Mouse (Mus musculus): Measurements from ENCODE around the gene C130032M10Rik. TPM values are rescaled to one million over a fixed set of nuclear protein-coding genes. Genes with fewer than 3 reads are reported as not detected.

C130032M10Rik gene
- not detected in 2 replicates for total RNA-seq (2015; ENCODE audit: low replicate concordance)
- total RNA-seq (2017; ENCODE audit: low replicate concordance), result not detected in 2 replicates

DNA sequence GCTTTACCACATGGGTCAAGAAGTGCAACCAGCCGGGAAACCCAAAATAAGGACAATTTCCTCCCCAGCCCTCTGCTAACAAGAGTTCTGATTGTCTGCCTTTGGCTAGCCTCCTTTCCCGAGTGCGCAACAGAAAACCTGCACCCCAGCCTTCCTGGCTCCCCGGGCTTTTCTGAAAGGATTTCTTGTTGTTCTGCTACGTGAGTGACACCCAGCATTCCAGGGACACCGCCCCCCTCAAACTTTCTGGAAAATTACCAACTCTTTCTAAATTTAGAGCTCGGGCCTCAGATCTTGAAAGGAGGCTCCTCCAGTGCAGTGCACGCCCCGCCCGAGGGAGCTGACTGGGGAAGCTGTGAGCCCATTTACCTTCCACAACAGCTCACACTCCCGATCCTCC is at the start of gene C130032M10Rik:
Gene C130032M10Rik (plus strand): TSS at position 334 of the 400 bp plus-strand sequence.
- no peak for ATAC-seq (replicated peaks; ENCODE audit: low FRiP score, poor library complexity, severe bottlenecking)

DNA sequence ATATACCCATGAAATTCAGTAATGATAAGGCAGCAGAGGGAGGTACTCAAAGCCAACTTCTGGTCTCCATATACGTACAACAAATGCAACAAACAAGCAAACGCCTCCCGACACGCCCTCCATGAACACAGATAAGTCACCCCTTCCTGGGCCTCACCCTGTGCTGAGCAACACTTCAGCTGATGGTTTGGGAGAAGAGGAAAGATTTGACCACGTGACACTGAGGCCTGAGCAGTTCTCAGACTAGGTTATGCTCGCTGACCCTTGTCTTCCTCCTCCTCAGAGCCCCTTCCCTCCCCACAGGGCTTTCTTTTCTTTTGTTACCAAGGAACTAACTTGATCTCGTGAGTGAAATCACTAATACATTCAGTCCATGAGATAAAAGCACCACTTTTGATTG is 48.6 kb upstream of the C130032M10Rik start:
- ATAC-seq (replicated peaks; ENCODE audit: low FRiP score, poor library complexity, severe bottlenecking), result no peak

GRCm38 (mm10) chr9:114468217-114468616 is 47.3 kb upstream of the C130032M10Rik start:
- ATAC-seq (replicated peaks; ENCODE audit: low FRiP score, poor library complexity, severe bottlenecking), result no peak

GRCm38 (mm10) chr9:114468701-114469100 is 46.8 kb upstream of the C130032M10Rik start:
- ATAC-seq (replicated peaks; ENCODE audit: low FRiP score, poor library complexity, severe bottlenecking), result no peak

- ATAC-seq (replicated peaks; ENCODE audit: low FRiP score, poor library complexity, severe bottlenecking), result no peak
Observed at GRCm38 (mm10) chr9:114471892-114472291, 43.6 kb upstream of the C130032M10Rik start.

DNA sequence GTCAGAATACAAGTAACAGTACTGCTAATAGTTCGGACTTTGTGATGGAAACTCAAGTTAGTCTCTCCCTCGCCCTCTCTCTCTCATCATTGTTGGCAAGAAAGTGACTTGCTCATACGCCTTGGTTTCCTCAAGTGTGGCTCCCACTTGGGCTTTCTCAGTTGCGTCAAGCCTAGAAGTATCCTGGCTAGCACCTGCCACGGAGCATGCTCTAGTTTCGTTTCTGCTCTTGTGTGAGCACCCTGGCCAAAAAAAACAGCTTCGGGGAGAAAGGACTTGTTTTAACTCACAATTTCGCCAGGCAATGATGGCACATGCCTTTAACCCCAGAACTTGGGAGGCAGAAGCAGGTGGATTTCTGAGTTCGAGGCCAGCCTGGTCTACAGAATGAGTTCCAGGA is 38.5 kb upstream of the C130032M10Rik start:
- ATAC-seq (replicated peaks; ENCODE audit: low FRiP score, poor library complexity, severe bottlenecking), result no peak

- no peak for ATAC-seq (replicated peaks; ENCODE audit: low FRiP score, poor library complexity, severe bottlenecking)
Observed at GRCm38 (mm10) chr9:114480940-114481339, 34.6 kb upstream of the C130032M10Rik start.

- ATAC-seq (replicated peaks; ENCODE audit: low FRiP score, poor library complexity, severe bottlenecking), result no peak
Observed at GRCm38 (mm10) chr9:114484771-114485170, 30.7 kb upstream of the C130032M10Rik start.

- ATAC-seq (replicated peaks; ENCODE audit: low FRiP score, poor library complexity, severe bottlenecking), result no peak
Observed at GRCm38 (mm10) chr9:114486808-114487207, 28.7 kb upstream of the C130032M10Rik start.

- ATAC-seq (replicated peaks; ENCODE audit: low FRiP score, poor library complexity, severe bottlenecking), result no peak
Observed at GRCm38 (mm10) chr9:114487481-114488258, 27.8 kb upstream of the C130032M10Rik start.

DNA sequence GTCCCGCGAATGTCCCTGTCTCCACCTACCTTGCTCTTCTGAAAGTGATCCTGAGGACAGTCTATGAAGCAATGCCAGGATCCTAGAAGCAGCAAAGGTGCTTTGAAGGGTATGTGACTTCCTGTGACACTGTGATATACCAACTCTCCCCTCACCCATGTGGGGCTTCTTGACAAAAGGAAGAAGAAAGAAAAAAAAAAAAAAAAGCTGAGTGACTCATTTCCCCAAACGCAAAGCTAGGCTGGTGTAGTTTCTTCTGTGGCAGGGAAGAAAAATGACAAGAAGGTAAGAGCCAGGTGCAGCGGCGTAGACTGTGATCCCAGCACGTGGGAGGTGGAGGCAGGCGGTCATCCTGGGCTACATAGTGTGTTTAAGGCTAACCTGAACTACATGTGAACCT is 19.0 kb upstream of the C130032M10Rik start:
- no peak for ATAC-seq (replicated peaks; ENCODE audit: low FRiP score, poor library complexity, severe bottlenecking)

DNA sequence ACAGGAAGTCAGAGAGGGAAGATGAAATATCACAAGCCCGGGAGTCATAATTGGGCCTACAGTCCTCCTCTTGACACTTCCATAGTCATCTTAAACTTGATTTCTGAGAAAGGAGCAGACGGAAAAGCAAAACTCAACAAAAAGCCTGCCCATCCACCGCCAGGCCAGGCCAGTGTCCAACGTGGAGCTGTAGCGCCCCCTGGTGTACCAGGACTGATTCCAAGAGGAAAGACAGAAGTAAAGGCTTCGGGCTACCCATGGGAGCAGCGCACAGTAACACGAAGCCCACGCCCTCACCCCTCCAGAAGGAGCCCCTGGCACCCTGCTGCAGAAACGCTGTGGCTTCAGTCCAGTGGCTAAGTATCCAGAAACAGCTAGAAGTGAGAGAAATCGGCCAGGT is 17.3 kb upstream of the C130032M10Rik start:
- no peak for ATAC-seq (replicated peaks; ENCODE audit: low FRiP score, poor library complexity, severe bottlenecking)

DNA sequence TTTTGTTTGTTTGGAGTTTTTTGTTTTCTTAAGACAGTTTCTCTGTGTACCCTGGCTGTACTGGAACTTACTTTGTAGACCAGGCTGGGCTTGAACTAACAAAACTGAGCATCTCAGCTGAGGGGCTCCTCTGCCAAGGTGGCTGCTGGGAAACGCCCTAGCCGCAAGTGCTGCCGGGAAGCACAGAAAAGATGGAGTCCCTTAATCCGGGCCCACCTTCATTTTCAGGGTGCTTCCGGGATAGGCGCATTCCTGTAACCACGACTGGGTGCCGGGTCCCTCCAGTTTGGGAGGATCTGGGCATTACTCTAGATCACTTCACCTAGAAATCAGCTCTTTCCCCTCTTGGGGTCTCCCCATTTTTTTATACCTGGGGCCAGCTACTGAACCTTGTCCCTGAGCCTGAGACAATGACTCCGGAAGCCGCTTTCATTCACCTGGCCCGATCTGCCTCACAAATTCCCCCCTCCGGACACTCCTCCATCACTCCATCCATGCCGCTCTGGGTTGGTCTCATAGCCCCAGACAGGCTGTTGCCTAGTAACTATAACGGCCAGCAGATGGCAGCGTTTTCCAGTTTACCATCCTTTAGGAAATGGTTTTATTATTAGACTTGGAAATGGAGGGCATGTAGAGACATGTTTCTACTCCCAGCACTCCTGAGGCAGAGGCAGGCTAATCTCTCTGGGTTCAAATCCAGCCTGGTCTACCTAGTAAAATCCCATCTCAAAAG is 15.5 kb upstream of the C130032M10Rik start:
- no peak; the same call in 1 of the 2 replicates for ATAC-seq (replicated peaks; ENCODE audit: low FRiP score, poor library complexity, severe bottlenecking)

DNA sequence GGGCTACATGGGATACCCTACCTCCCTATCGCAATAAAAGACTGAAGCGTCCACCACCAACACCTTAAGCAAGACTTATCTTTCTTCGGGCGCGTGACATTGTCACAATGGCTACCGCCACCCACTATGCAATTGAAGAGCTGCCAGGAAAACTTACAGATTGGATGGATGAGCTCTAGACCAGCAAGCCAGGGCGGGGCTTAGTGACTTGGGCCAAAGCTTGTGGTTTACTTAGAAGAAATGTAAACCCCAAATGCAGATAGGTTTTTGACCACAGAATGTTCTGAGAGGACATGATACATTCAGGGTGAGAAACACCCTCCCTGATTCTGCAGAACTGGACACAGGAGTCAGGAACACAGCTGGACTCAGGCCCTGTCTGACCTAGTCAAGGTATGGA is 14.4 kb upstream of the C130032M10Rik start:
- no peak for ATAC-seq (replicated peaks; ENCODE audit: low FRiP score, poor library complexity, severe bottlenecking)

GRCm38 (mm10) chr9:114501913-114502312 is 13.6 kb upstream of the C130032M10Rik start:
- no peak for ATAC-seq (replicated peaks; ENCODE audit: low FRiP score, poor library complexity, severe bottlenecking)

DNA sequence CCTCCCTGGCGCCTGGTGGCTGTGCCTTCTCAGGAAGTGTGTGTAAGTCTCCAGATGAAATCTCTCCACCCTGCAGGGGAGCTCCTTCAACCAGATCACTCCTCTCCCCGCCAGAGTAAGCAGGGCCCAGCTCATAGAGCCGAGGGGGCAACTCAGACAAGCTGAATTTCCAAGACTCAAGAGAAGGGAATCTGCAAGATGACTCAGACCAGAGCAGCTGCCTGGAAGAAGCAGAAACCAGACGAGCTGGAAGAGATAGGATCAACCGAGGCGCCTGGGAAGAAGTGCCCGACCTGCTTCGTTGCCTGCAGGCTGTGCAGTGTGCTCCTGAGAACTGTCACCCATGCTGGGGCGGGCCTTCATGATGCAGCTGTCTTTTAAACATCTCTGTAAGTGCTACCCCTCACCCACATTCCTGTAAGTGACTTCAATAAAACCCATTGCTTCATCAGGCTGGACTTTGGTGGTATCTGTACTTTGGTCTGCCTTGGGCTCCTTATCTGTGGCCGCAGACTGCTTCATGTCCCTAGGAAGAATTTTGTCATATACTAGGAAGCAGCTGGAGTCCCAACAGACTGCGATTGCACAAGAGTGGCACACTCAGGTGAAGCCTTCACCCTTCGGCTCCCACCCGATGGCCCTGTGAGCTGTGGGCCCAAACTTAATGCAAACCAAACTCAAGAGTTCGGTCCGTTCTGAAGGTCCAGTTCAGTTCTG is 12.6 kb upstream of the C130032M10Rik start:
- ATAC-seq (replicated peaks; ENCODE audit: low FRiP score, poor library complexity, severe bottlenecking), result no peak

DNA sequence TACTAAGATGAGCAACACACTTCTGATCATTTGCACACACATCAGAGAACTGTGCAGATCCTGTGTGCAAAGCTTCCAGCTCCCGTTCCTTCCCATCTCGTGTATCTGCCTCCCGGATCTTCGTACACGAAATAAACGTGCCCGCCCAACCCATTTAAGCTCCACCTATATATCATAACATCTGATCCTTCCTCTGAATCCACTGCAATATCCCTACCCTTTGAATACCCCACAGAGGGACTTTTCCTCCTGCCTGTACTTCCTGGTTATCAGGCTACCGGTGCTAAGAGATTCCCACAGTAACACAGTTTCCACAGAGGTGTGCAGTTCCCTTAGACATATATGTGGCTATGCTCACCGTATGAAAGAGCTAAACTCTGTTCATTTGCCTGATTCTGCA is 10.7 kb upstream of the C130032M10Rik start, which contains the start of gene Ccr4:
Gene Ccr4 (minus strand): TSS at position 101 of the 400 bp plus-strand sequence.
- no peak for ATAC-seq (replicated peaks; ENCODE audit: low FRiP score, poor library complexity, severe bottlenecking)

DNA sequence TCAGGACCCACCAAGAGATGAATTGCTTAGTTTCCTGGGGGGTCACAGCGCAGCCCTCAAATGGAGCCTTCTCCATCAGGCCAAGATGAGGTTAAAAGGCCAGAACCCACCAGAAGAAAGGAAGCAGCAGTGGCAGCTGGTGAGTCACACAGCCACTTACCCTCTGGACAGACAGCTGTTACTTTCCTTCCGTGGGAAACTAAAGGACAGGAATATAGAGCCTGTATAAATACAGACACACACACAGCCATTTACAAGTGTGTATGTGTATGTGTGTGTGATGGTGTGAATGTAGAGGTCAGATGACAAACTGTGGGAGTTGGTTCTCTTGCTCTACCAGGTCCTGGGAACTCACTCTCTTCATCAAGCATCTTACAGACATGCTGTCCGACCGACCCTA is 8.9 kb upstream of the C130032M10Rik start:
- ATAC-seq (replicated peaks; ENCODE audit: low FRiP score, poor library complexity, severe bottlenecking), result no peak

DNA sequence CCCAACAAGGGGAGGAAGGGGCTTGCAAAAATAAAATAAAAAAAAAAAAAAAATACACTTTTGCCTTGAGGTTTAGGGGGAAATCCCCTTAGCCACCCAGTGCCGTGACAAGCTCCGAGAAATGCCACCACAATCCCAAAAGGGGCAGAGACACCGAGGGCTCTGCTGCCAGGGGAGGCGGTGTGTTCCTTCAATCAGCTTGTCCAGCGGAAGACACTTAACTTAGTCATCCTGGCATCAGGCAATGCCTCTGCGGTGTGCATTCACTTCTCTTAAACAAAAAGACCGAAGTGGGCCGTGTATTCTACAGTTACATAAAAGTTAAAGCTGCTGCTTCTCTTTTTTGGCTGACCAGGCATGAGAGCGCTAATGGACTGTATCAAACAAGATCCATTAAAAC is 8.1 kb upstream of the C130032M10Rik start:
- no peak for ATAC-seq (replicated peaks; ENCODE audit: low FRiP score, poor library complexity, severe bottlenecking)

GRCm38 (mm10) chr9:114509785-114510184 is 5.7 kb upstream of the C130032M10Rik start:
- ATAC-seq (replicated peaks; ENCODE audit: low FRiP score, poor library complexity, severe bottlenecking), result no peak

All from erythroid progenitor cell, adult 5-6 weeks (primary cell).